Mouse (Mus musculus): ENCODE results near the gene Rhox12.
A peak's percentile ranks its signal among the peaks of the same experiment; 100 is the strongest.

Rhox12 gene

GRCm38 (mm10) chrX:38110807-38111206, at the start of gene Rhox12:
Gene Rhox12, minus strand, starts transcription at chrX:38110907.
- no peak for DNase-seq

GRCm38 (mm10) chrX:38159097-38159496, 48.4 kb upstream of the Rhox12 start:
- DNase-seq, result peak; percentile 2

- no peak for DNase-seq
These were observed 10.8 kb upstream of the Rhox12 start for GRCm38 (mm10) chrX:38121478-38121877.

- no peak for DNase-seq
These were observed 10.3 kb upstream of the Rhox12 start, which contains the start of gene Rhox13 for GRCm38 (mm10) chrX:38120982-38121381. Gene Rhox13, plus strand, starts transcription at chrX:38121219.

- no peak for DNase-seq
These were observed 25.7 kb downstream of the Rhox12 start, which contains the start of gene Rhox11 for GRCm38 (mm10) chrX:38085041-38085440. Gene Rhox11, minus strand, starts transcription at chrX:38085141.

GRCm38 (mm10) chrX:38084226-38084625, 26.5 kb downstream of the Rhox12 start:
- DNase-seq, result peak; percentile 19

GRCm38 (mm10) chrX:38066175-38066574, 44.5 kb downstream of the Rhox12 start, which contains the start of gene Rhox10:
Gene Rhox10, plus strand, starts transcription at chrX:38066475.
- no peak for DNase-seq

- DNase-seq, result peak; percentile 4
These were observed 49.2 kb downstream of the Rhox12 start for GRCm38 (mm10) chrX:38061544-38061943.
